Mouse (Mus musculus): ENCODE measurements at regions not wholly inside any gene's neighbourhood (a gene's known extent, or its start where the extent isn't known, plus 50 kb on each side); places are given as distances from the start of the nearest gene placed in this dataset.

DNA sequence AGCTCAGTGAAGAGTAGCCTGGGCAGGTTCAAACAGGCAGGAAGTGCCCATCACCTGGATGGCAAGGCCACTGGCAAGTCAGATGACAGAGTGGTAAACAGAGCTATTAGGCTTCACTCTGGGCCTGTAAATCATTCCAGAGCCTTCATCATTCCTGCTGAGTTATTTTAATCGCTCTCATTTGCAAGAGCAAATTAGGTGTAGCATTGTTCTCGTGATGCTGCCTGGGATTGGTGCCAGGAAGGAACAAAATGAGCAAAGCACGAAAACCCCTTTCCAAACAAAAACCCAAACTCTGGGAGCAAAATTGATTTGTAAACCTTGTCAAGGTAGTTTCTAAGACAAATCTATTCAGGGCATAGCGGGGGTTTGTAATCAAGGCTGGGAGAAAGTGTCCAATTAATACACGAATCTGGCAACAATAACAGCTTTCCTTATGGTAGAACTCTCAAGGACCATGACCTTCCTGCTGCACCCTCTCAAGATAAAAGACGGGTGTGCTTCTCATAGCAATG, 429.2 kb upstream of the Lmcd1 start:
- 41% methylated on average over 6 of the region's 6 CpGs for WGBS

DNA sequence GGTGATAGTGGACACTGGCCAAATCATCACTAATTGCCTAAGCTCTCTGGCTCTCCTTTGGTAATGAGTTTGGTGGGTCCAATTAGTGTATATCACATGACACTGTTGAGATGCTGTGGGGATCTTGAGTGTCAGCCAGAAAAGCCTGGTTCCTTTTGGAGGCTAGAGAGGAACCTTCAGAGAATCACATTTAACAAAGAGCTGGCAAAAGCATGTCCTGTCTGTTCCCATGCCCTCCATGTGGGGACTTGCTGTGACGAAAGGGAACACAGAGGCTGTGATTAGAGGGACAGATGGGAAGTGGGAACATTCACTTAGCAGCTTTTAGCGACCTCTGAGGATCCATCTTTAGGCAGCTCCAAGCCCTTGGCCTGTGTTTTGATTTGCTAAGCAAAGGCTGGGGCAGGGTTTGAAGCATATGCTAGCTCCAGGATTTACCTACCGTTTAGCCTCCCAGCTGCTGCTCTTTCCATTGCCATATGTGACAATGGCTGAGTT, 407.4 kb upstream of the Lmcd1 start:
- no peaks in the 10 kb centered on the region for H3K9me3 ChIP-seq (ENCODE audit: low read length)
- no peak overlapping the region for H3K9ac ChIP-seq (replicated peaks; ENCODE audit: low read depth)
- no peaks in the 10 kb centered on the region for H3K4me1 ChIP-seq (ENCODE audit: insufficient read depth, low read depth, low read length)
- DNase-seq (ENCODE audit: low spot score) (no peak), ATAC-seq (no peak)
- no peak overlapping the region for H3K4me2 ChIP-seq (replicated peaks; ENCODE audit: low read depth, low read length)
- H3K36me3 ChIP-seq (ENCODE audit: insufficient read depth, low read length), result no peaks in the 10 kb centered on the region
- WGBS, result 54% methylated on average over 3 of the region's 3 CpGs
- no peak overlapping the region for H3K4me3 ChIP-seq (ENCODE audit: low read depth, low read length)
- TF ChIP-seq EP300 (IDR thresholded peaks at IDR 0.05) (no peak), CTCF (IDR thresholded peaks at IDR 0.05) (no peak)
- H3K27me3 ChIP-seq (replicated peaks; ENCODE audit: insufficient read depth, low read length), result no peaks in the 10 kb centered on the region
- H3K27ac ChIP-seq (ENCODE audit: low read length), result no peak overlapping the region

More for the DNA sequence above, 429.2 kb upstream of the Lmcd1 start:
- H3K27me3 ChIP-seq (replicated peaks; ENCODE audit: insufficient read depth, low read length), result no peaks in the 10 kb centered on the region
- DNase-seq (ENCODE audit: low spot score) (no peak), ATAC-seq (no peak)
- H3K36me3 ChIP-seq (ENCODE audit: insufficient read depth, low read length), result no peaks in the 10 kb centered on the region
- no peak for TF ChIP-seq EP300 (IDR thresholded peaks at IDR 0.05)
- TF ChIP-seq CTCF (IDR thresholded peaks at IDR 0.05), result no peak
- H3K9me3 ChIP-seq (ENCODE audit: low read length), result no peaks in the 10 kb centered on the region
- no peak overlapping the region for H3K9ac ChIP-seq (replicated peaks; ENCODE audit: low read depth)
- H3K27ac ChIP-seq (ENCODE audit: low read length), result no peak overlapping the region
- H3K4me1 ChIP-seq (ENCODE audit: insufficient read depth, low read depth, low read length), result no peaks in the 10 kb centered on the region
- H3K4me2 ChIP-seq (replicated peaks; ENCODE audit: low read depth, low read length), result no peak overlapping the region
- no peak overlapping the region for H3K4me3 ChIP-seq (ENCODE audit: low read depth, low read length)

DNA sequence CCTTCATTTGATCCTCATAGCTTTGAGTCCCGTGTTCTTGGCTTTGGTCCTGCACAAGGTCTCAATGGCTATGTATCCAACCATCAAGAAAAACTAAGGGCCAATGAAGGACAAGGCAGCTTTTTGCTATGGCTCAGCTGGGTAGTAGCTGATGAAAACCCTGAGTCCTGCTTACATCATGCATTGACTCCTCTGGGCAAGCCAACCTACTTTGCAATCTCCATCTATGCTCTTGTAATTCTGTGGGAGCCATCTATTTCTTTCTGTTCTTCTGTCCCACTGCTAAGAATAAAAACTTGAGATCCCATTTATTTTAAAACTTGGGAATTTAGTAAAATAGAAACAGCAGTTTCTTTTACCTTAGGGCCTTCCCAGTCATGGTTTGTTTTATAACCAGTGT, 391.0 kb upstream of the Lmcd1 start:
- Histone ChIP-seq H3K4me2 (replicated peaks; ENCODE audit: low read depth, low read length) (no peak overlapping the region), H3K4me1 (ENCODE audit: insufficient read depth, low read depth, low read length) (no peaks in the 10 kb centered on the region), H3K27ac (ENCODE audit: low read length) (no peak overlapping the region), H3K9me3 (ENCODE audit: low read length) (no peaks in the 10 kb centered on the region), H3K36me3 (ENCODE audit: insufficient read depth, low read length) (no peaks in the 10 kb centered on the region), H3K27me3 (replicated peaks; ENCODE audit: insufficient read depth, low read length) (no peaks in the 10 kb centered on the region), H3K4me3 (ENCODE audit: low read depth, low read length) (no peak overlapping the region), H3K9ac (replicated peaks; ENCODE audit: low read depth) (no peak overlapping the region)
- ATAC-seq (no peak), DNase-seq (ENCODE audit: low spot score) (no peak)
- TF ChIP-seq EP300 (IDR thresholded peaks at IDR 0.05), result no peak
- no peak for TF ChIP-seq CTCF (IDR thresholded peaks at IDR 0.05)
- WGBS, result 59% methylated on average over 1 of the region's 1 CpGs

DNA sequence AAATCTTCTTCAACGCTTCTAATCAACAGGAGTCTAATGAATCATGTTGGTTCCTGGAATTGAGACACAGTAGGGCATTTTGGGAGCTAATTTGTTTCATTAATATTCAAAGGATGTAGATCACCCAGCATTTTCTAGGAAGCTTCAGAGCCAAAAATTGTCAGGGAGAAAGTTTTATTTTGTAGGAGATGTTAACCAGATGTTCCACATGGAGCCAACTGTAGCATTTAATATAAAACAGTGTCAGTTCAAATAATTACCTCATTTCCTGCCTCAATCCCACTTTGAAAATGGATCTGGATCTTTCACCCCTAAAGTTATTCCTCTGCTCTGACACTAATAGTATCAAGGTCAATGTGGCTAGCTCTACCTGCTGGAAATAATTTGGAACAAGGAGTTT, 389.6 kb upstream of the Lmcd1 start:
- no peak for DNase-seq (ENCODE audit: low spot score)
- Histone ChIP-seq H3K9ac (replicated peaks; ENCODE audit: low read depth) (no peak overlapping the region), H3K4me1 (ENCODE audit: insufficient read depth, low read depth, low read length) (no peaks in the 10 kb centered on the region), H3K27me3 (replicated peaks; ENCODE audit: insufficient read depth, low read length) (no peaks in the 10 kb centered on the region), H3K4me2 (replicated peaks; ENCODE audit: low read depth, low read length) (no peak overlapping the region), H3K9me3 (ENCODE audit: low read length) (no peaks in the 10 kb centered on the region), H3K36me3 (ENCODE audit: insufficient read depth, low read length) (no peaks in the 10 kb centered on the region), H3K27ac (ENCODE audit: low read length) (no peak overlapping the region), H3K4me3 (ENCODE audit: low read depth, low read length) (no peak overlapping the region)
- WGBS, result 58% methylated on average over 1 of the region's 1 CpGs
- no peak for ATAC-seq
- no peak for TF ChIP-seq EP300 (IDR thresholded peaks at IDR 0.05)
- TF ChIP-seq CTCF (IDR thresholded peaks at IDR 0.05), result no peak

GRCm38 (mm10) chr6:111911997-111912396, 361.6 kb upstream of the Lmcd1 start:
- 57% methylated on average over 2 of the region's 2 CpGs for WGBS
- Histone ChIP-seq H3K4me3 (ENCODE audit: low read depth, low read length) (no peak overlapping the region), H3K4me2 (replicated peaks; ENCODE audit: low read depth, low read length) (no peak overlapping the region), H3K36me3 (ENCODE audit: insufficient read depth, low read length) (no peaks in the 10 kb centered on the region), H3K4me1 (ENCODE audit: insufficient read depth, low read depth, low read length) (no peaks in the 10 kb centered on the region), H3K9ac (replicated peaks; ENCODE audit: low read depth) (no peak overlapping the region), H3K27ac (ENCODE audit: low read length) (no peak overlapping the region), H3K9me3 (ENCODE audit: low read length) (no peaks in the 10 kb centered on the region), H3K27me3 (replicated peaks; ENCODE audit: insufficient read depth, low read length) (no peaks in the 10 kb centered on the region)
- TF ChIP-seq EP300 (IDR thresholded peaks at IDR 0.05), result no peak
- peak; percentile 19; the same call in 1 of the 2 replicates for TF ChIP-seq CTCF (IDR thresholded peaks at IDR 0.05)
- DNase-seq (ENCODE audit: low spot score) (no peak), ATAC-seq (no peak)

- Histone ChIP-seq H3K27me3 (replicated peaks; ENCODE audit: insufficient read depth, low read length) (no peaks in the 10 kb centered on the region), H3K27ac (ENCODE audit: low read length) (no peak overlapping the region), H3K4me3 (ENCODE audit: low read depth, low read length) (no peak overlapping the region), H3K36me3 (ENCODE audit: insufficient read depth, low read length) (no peaks in the 10 kb centered on the region), H3K4me2 (replicated peaks; ENCODE audit: low read depth, low read length) (no peak overlapping the region), H3K9me3 (ENCODE audit: low read length) (no peaks in the 10 kb centered on the region), H3K4me1 (ENCODE audit: insufficient read depth, low read depth, low read length) (no peaks in the 10 kb centered on the region), H3K9ac (replicated peaks; ENCODE audit: low read depth) (no peak overlapping the region)
- TF ChIP-seq EP300 (IDR thresholded peaks at IDR 0.05), result no peak
- no peak for TF ChIP-seq CTCF (IDR thresholded peaks at IDR 0.05)
- WGBS, result 85% methylated on average over 11 of the region's 11 CpGs
- ATAC-seq (no peak), DNase-seq (ENCODE audit: low spot score) (no peak)
Observed at GRCm38 (mm10) chr6:111913771-111914405, 359.7 kb upstream of the Lmcd1 start.
